Mouse (Mus musculus) olfactory bulb, adult 2 months (tissue): ENCODE data around the gene Fto.

Experiments
- CTCF ChIP-seq: fragments of 200-500 bp; IDR thresholded peaks from 2 replicates; pipeline ENCODE4 v1.5.1; 2012; ENCODE audit warnings: low read depth, mild to moderate bottlenecking, low read length, moderate library complexity; ENCODE audit not compliant: insufficient read depth
- POLR2A ChIP-seq: fragments of 200-500 bp; IDR thresholded peaks from 2 replicates; pipeline ENCODE4 v1.6.1; 2012; ENCODE audit warnings: mild to moderate bottlenecking, low read depth, low read length, moderate library complexity; ENCODE audit not compliant: insufficient read depth

- no peak for TF ChIP-seq POLR2A
- no peak for TF ChIP-seq CTCF
Observed at GRCm38 (mm10) chr8:91561241-91561640, 247.9 kb downstream of the Fto start.
